Mouse (Mus musculus): Measurements from ENCODE around the gene Creb1.

Gene Creb1

DNA sequence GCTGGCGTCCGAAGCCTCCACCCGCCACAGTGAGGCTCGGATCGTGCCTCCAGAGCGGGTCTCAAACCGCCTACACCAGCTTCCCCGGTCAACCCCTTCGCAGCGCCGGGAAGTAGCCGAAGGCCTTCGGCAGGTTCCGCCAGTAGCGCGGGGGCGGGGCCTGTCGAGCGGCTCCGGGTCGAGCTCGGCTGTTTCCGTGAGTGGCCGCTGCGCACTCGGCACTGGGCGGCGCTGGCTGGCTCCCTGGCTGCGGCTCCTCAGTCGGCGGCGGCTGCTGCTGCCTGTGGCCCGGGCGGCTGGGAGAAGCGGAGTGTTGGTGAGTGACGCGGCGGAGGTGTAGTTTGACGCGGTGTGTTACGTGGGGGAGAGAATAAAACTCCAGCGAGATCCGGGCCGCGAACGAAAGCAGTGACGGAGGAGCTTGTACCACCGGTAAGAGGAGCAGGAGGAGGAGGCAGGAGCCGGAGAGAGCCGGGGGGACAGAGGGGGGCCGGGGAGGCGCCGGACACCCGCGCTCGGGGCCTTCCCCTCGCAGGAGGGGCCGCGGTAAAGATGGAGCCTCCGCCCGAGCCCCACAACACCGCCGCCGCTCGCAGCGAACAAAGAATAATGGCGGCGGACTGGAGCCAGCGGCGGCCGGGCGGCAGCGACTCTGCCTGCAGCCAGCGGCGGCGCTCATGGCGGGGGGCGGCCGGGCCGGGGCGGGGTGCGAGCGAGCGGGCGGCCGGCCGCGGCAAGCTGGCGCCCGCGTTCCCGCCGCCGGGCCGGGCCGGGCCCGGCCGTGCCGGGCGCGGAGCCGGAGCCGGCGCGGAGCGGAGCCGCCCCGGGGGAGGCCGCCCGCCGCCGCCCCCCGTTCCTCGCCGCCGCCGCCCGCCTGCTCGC, at the start of gene Creb1:
TSS of gene Creb1 (plus strand) at position 57 of the 882 bp plus-strand sequence.
- peak; percentile 99 for DNase-seq (ENCODE audit: extremely low spot score, low spot score)

GRCm38 (mm10) chr1:64488521-64489029, 43.9 kb upstream of the Creb1 start:
- DNase-seq (ENCODE audit: extremely low spot score, low spot score): no peak

DNA sequence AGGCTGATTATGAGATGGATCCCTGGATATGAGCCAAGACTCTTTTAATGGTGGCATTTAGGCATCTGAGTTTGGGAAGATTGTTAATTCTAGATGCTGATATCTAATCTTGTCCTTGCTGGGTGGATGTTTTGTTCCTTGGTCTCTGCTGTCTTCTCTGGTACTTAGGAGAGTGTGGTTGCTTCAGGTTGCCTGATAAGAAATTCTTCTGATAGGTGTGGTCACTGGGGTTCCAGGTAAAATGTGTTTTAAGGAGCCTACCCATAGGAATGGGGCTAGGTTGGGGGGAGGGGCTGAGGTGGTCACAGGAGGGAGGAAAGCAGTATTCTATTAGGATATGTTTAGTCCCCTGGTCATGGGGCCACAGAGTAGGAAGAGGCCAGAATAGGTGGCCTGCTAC, 35.6 kb upstream of the Creb1 start:
- no peak for DNase-seq (ENCODE audit: extremely low spot score, low spot score)

DNA sequence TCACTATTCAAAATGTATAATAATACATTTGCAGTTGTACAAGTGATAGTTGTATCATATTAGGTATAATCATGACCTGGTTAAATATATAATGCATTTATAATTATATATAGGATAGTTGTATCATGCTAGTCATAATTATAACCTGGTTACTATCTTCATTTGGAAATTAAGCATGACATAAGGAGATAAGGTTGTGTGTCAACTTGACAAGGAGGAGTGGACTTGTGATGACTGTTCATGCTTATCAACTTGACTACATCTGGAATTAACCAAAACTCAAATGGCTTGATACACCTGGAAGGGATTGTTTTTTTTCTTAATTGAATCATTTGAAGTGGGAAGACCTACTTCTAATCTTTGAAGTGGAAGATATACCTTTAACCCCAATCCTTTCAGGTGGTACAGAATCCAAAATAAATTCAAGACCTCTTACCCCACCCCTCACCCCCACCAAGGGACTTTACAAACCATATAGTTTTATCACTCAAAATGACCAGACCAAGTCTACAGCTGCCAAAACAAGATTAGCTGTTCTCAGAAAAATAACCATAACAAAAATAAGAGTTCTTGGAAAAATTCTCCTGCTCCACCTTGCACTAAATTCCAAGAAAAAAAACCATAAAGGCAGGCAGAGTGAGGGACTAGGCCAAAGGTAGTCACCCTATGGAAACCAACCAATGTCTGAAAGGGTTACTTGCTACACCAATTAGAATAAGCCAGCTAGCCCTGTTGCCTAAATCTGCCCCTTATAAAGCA, 30.9 kb upstream of the Creb1 start:
- no peak for DNase-seq (ENCODE audit: extremely low spot score, low spot score)

GRCm38 (mm10) chr1:64508479-64509096, 23.9 kb upstream of the Creb1 start:
- no peak for DNase-seq (ENCODE audit: extremely low spot score, low spot score)

DNA sequence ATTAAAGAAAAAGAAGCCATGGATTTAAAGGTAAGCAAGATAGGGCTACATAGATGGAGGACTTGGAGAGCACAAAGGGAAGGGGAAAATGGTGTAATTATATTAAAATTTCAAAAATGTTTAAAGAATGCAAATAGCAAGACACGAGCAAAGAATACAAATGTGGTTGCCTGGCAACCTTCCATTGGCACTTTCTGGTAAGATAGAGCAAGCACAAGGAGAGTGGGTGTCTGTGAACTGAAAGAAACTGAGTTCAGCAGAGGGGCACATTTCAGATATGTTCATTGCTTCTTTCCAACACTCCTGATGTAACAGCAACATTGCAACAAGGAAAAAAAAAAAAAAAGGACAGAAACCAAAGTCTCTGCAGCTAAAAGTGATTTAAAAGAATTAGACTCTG, 22.8 kb upstream of the Creb1 start:
- DNase-seq (ENCODE audit: extremely low spot score, low spot score): no peak

GRCm38 (mm10) chr1:64514184-64514583, 18.3 kb upstream of the Creb1 start:
- no peak for DNase-seq (ENCODE audit: extremely low spot score, low spot score)

DNA sequence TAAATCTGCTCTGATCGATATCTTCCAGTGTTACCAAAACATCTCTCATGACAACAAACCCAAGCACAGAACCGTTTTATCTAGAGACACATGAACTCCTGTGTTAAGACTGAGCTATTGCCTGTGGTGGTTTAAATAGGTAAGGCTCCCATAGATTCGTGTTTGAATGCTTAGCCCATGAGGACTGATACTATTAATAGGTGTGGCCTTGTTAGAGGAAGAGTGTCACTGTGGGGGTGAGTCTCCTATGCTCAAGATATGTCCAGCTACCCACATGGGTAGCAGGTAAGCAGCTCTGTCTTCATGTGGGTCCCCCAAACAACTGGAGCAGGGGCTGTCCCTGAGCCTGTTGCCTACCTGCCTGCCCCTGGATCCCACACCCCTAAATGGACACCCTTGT, 15.9 kb upstream of the Creb1 start:
- no peak for DNase-seq (ENCODE audit: extremely low spot score, low spot score)

DNA sequence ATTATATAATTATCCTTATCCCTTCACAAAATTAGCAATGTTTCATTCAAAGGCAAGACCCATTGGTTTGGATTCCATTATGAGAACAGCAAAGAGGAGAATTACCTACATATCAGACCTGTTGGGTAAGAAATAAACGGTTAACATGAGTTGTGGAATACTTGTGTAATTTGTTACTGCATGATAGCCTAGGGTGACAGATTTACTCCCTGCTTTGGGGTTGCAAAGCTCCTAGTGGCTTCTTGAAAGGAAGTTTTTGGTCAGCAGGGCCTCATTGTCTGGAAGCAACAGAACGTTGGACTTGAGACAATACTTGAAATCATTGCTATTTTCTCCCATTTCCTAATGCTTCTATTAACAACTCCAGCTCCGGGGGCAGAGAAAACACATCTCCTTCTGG, 14.0 kb upstream of the Creb1 start:
- no peak for DNase-seq (ENCODE audit: extremely low spot score, low spot score)

DNA sequence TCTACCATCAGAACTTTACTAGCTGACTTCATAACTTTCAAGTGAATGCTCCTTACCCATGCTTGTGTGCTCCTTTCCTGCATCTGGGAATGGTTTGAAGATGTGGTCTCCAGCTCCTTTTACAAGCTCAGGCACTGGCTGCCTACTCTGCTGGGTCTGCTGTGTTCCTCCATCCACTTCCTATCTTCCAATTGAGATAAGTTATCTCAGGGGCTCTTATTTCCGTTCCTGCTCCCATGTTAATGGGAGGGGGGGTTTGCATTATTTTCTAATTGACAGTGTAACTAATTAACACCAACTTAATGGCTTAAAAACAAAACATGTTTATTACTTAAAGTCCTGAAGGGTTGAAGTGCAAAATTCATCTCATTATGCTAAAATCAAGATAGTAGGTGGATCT, 13.1 kb upstream of the Creb1 start:
- no peak for DNase-seq (ENCODE audit: extremely low spot score, low spot score)

DNA sequence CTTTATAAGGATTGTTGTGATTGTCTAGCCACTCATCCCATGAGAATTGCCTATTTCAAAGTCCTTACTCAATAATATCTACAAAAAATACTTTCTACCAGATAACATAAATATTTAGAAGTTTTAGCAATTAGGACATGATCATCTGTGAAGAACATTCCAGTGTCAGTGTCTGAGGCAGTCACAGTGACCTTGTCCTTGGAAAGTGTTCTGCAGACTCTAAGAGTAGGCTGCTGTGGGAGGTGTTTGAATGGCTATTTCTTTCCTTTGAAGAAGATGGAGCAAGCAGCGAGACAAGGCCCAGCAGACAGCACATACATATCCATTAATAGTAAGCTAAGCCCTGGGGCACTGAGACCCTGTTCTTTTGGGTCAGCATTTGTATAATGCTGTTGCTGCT, 12.5 kb upstream of the Creb1 start:
- DNase-seq (ENCODE audit: extremely low spot score, low spot score): no peak

DNA sequence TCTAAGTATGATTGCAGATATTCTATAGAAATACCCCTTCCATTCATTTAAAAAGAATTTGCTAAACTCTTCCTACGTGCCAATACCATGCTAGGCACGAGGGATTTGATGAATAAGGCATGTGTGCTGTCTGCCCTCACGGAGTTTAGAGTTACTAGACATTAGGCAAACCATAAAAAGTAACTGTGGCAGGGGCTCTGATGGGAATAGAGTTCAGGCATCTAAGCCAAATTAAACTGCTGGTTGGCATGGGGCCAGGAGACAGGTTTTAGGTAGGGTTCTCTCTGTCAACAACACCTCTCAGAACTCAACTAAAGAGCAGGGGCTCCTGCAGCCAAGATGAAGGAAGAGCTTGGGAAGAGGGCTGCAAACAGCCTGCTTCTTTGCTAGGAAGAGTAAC, 10.7 kb upstream of the Creb1 start:
- DNase-seq (ENCODE audit: extremely low spot score, low spot score): no peak

GRCm38 (mm10) chr1:64522637-64523036, 9.8 kb upstream of the Creb1 start:
- DNase-seq (ENCODE audit: extremely low spot score, low spot score): no peak

DNA sequence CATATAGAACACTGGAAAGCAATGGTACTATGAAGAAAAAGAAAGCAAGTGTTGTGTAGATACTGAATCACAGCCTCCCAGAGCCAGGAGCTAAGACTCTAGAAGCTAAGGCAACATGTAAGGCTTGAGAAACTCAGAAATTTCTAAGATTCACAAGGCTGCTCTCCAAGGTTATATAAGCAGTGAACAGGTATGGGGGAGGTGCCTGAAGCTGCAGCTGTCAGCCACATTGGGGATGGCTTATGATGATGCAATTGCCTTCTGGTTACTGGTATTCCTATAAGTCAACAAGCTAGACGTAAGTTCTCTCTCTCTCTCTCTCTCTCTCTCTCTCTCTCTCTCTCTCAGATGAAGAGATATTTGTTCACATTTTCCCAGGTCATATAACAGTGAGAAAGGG, 9.3 kb upstream of the Creb1 start:
- no peak for DNase-seq (ENCODE audit: extremely low spot score, low spot score)

DNA sequence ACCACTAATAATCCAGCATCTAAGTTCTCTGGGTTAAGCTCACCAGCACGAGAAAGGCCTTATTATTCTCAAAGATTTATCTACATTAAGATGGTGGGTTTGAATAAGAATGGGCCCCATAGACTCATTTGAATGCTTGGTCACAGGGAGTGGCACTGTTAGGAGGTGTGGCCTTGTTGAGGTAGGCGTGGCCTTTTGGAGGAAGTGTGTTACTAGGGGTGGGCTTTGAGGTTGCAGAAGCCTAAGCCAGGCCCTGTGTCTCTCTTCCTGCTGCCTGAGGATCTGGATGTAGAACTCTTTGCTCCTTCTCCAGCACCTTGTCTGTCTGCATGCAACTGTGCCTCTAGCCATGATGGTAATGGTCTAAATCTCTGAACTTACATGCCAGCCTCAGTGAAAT, 7.8 kb upstream of the Creb1 start:
- no peak for DNase-seq (ENCODE audit: extremely low spot score, low spot score)

DNA sequence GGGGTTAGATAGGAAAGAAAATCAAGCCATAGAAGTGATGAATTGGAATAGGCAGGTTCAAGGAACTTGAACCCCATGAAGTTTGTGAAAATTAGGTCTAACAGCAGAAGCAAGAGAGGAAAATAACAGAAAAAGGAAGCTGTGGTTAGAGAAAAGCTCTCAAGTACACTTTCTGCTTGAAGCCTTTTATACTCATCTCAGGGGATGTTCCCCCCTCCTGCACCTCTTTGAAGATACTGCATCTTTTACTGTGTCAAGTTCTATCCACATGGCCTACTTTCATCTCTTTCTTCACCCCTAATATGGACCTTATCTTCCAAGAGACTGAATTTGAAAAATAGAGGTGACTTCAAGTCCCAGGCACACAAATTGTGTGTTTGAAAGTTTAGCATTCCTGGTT, 4.8 kb upstream of the Creb1 start:
- DNase-seq (ENCODE audit: extremely low spot score, low spot score): no peak

DNA sequence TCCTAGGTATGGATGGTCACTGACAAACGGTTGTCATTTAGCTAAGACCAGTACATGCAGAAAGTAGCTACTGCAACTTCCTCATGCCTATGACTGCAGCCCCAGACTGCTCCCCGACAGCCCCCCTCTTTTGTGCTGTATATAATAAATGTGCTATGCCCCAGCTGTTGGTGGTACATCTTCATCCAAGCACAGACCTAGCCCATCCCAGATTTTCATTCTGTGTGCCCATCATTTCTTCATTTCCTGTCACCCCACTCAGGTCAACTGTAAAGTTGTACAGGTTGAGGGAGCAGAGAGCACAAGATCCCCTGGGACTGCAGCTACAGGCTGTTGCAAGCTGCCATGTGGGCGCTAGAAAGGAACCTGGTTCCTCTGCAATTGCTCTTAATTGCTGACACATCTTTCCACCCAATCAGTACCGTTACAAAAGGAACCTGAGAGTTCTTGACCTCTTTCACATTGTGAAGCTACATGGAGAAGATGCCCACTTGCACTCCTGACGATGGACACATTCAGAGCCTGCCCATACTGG, 2.6 kb upstream of the Creb1 start:
- no peak for DNase-seq (ENCODE audit: extremely low spot score, low spot score)

- no peak for DNase-seq (ENCODE audit: extremely low spot score, low spot score)
These were observed 897 bp upstream of the Creb1 start for GRCm38 (mm10) chr1:64531548-64531947.

DNA sequence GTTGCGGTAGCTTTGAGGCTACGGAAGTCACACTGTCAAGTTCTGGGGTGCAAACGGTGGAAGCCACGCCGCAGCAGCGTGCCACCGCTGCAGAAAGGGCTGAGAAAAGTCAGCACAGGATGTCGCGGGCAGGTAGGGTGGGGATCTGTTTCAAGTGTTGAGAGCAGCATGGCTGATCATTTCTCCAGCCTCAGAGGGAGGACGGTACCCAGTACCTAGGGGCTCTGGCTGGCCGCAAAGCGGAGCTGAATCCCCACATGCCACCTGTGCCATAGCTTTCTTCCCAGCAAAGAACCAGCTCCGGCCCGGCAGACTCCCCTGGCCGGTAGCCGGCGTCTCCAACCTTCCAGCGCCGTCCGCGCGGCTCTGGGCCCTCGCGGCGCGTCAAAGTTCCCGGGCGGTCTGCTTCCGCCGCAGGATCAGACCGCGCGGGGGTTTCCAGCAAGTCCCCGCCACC, 350 bp upstream of the Creb1 start:
- DNase-seq (ENCODE audit: extremely low spot score, low spot score): no peak

GRCm38 (mm10) chr1:64533471-64534443, 1.3 kb downstream of the Creb1 start:
- DNase-seq (ENCODE audit: extremely low spot score, low spot score): peak; percentile 67

Data from neural tube, embryonic 10.5 days (tissue).